Mouse (Mus musculus): ENCODE results near the gene Ctdnep1.
A peak's percentile ranks its signal among the peaks of the same experiment; 100 is the strongest.
"Not testable (repeated sequence)": the region's sequence is repeated elsewhere in the genome, so short reads cannot be mapped to it uniquely, and the experiment has no call there.

Gene Ctdnep1

DNA sequence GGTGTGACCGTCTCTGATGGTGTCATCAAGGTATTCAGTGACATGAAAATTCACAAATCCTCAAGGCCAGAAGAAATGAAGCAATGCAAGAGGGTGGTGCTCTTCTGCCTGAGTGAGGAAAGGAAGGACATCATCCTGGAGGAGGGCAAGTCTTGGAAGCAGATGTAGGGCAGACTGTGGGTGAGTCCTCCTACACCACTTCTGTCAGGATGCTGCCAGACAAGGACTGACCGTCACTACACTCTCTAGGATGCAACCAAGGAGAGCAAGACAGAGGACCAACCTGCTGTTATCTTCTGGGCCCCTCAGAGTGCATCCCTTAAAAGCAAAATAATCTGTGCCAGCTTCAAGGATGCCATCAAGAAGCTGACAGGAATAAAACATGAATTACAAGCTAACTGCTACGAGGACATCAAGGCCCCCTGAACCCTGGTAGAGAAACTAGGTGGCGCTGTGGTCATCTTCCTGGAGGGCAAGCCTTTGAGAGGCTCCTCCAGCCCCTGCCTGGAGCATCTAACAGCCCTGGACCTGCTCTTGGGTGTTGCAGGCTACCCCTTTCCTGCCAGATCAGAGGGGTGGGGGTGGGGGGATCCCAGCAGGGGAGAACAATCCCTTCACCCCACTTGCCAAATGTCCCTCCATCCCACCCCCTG lies 30.0 kb upstream of the Ctdnep1 start:
- no peak for DNase-seq (ENCODE audit: low read depth, low spot score)

- no peak for DNase-seq (ENCODE audit: low read depth, low spot score)
Measured at GRCm38 (mm10) chr11:69952274-69952673, 28.7 kb upstream of the Ctdnep1 start.

GRCm38 (mm10) chr11:69953267-69953915 lies 27.6 kb upstream of the Ctdnep1 start:
- DNase-seq (ENCODE audit: low read depth, low spot score) = no peak

GRCm38 (mm10) chr11:69955618-69956017 lies 25.3 kb upstream of the Ctdnep1 start:
- not testable (repeated sequence) for DNase-seq (ENCODE audit: low read depth, low spot score)

GRCm38 (mm10) chr11:69956218-69956617 lies 24.7 kb upstream of the Ctdnep1 start:
- DNase-seq (ENCODE audit: low read depth, low spot score) = no peak

DNA sequence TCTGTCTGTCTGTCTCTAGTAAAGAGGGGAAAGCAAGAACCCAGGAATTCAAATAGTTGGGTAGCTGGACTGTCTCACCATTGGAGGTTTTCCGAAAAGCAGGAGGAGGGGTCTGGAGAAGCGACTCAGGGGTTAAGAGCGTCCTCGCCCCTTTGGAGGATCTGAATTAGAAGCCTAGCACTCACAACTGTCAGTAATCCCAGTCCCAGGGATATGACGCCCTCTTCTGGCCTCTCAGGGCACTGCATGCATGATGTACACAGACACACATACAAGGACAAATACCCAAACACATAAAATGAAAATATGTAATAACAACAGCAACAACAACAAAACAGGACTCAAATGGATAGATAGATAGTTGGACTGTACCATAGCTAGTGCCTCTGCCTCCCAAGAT lies 20.3 kb upstream of the Ctdnep1 start:
- DNase-seq (ENCODE audit: low read depth, low spot score) = no peak

GRCm38 (mm10) chr11:69961841-69962240 lies 19.1 kb upstream of the Ctdnep1 start:
- DNase-seq (ENCODE audit: low read depth, low spot score) = no peak

DNA sequence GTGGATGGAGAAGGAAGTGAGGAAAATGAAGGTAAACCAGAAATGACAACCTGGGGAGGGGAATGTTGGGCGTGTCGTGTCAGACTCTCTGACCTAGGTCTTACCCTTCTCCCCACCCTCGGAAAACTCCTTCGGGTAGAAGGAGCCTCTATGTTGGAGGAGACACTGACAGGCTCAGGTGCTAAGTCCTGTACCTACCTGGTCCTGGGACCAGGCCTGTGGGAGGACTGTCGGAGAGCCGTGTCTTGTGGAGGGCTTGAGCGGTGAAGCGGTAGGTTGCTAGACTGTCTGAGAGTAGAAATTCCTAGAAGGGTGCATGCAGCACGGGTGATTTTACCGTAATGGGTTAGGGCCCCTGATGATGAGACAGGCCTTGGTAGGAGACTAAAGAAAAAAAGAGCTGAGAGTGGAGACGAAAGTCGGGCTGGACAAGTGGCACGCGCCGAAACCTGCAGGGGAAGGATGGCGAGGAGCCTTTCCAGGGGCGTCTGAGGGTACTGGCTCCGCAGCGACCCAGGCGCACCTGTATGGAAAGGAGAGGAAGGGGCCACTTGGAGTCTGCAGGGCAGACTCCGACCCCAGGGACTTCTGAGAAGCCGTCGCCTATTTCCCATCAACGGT lies 16.2 kb upstream of the Ctdnep1 start, which contains the start of gene Cldn7:
Cldn7 (plus strand) TSS at position 130 of the 621 bp plus-strand sequence.
- DNase-seq (ENCODE audit: low read depth, low spot score) = no peak

DNA sequence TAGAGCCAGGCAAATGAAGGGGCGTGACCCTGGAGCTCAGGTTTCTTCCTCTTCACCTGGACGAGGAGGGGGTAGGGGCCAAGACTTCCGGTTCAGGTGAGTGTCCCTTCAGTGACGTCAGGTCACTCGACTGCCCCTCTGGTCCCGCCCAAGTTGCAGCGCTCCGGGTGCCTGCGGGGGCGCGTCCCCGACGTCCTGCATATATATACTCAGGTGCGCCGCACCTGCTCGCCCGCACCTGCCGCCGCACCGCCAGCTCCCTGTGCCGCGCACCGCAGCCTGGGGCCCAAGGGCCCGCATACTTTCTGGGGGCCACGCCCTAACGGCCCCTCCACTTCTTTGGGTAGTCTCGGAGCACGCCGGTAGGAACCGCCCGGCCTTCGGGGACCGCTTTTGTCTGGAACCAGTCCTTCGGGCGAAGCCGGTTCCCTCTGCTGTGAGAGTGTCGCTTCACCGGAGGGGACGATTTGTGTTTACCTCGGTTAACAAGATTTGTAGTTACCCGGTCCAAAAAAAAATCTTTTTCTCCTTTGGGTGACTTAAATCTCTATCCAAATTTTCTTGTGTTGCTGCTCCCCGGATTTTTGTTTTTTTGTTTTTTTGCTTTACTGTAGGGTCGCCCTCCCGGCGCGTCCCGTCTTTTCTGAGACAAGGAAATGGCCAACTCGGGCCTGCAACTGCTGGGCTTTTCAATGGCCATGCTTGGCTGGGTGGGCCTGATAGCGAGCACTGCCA lies 15.5 kb upstream of the Ctdnep1 start:
- no peak for DNase-seq (ENCODE audit: low read depth, low spot score)

GRCm38 (mm10) chr11:69966006-69966859 lies 14.7 kb upstream of the Ctdnep1 start:
- no peak for DNase-seq (ENCODE audit: low read depth, low spot score)

DNA sequence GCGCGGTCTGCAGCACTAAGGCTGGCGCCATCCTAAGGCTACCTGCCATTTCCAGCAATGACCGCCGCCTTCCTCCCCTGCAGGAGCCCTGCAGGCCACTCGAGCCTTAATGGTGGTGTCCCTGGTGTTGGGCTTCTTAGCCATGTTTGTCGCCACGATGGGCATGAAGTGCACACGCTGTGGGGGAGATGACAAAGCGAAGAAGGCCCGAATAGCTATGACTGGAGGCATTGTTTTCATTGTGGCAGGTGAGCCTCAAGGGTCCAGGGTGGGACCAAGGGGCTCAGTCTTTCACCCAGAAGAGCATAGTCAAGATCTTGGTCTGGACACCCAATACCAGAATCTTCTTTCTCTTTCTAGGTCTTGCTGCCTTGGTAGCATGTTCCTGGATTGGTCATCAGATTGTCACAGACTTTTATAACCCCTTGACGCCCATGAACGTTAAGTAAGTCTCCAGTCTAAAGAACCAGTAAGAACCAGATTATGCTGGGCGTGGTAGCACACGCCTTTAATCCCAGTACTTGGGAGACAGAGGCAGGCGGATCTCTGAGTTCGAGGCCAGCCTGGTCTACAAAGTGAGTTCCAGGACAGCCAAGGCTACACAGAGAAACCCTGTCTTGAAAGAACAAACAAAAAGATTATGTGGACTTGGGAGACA lies 14.0 kb upstream of the Ctdnep1 start:
- no peak for DNase-seq (ENCODE audit: low read depth, low spot score)

- DNase-seq (ENCODE audit: low read depth, low spot score) = no peak
Measured at GRCm38 (mm10) chr11:69968793-69969192, 12.2 kb upstream of the Ctdnep1 start.

DNA sequence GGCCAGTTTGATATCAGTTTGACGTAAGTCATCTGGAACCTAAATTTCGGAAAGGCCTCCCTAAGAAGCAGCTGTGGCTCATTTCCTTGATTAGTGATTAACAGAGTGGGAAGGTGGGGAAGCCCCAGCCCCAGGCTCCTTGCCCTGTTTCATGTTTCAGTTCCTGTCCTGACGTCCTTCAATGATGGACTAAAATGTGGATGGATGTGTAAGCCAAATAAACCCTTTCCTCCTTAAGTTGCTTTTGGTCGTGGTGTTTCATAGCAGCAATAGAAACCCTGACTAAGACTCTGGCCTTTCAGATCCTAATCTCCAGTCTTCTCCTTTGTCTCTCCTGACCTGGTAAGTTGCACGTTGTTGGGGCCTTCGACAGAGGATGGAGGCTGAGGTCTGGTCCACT lies 10.7 kb upstream of the Ctdnep1 start:
- no peak for DNase-seq (ENCODE audit: low read depth, low spot score)

DNA sequence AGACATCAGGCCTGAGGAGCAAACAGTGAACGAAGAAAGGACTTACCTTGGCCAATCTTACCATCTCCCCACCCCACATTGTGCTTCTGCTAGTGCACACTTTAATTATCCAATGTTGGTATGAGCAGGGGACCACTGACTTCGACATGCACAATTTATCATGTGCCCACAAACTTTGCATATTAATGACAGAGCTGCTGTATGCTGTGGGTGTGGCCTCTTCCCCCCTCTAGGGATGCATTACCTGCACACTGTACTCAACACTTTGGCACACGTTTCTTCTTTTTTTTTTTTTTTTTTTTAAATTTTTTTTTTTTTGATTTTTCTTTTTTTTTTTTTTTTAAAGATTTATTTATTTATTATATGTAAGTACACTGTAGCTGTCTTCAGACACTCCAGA lies 10.2 kb upstream of the Ctdnep1 start:
- DNase-seq (ENCODE audit: low read depth, low spot score) = no peak

DNA sequence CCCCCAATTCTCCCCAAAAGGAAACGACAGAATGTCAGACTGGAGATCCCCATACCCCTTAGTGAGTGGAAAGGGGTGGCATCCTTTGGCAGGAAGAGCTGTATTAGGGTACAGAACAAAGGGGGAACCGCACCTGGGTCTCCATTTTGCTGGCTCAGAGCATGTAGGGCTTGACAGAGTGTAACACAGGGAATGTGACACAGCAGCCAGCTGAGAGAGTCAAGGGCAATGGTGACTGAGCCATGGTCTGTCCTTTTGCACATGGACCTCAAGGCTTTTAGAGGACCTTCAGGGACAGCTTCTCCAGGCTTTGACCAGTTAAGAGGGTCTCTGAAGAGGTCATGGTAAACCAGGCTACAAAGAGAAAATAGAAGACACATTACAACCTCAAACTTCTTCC lies 6.0 kb upstream of the Ctdnep1 start:
- DNase-seq (ENCODE audit: low read depth, low spot score) = no peak

GRCm38 (mm10) chr11:69976271-69976670 lies 4.7 kb upstream of the Ctdnep1 start:
- DNase-seq (ENCODE audit: low read depth, low spot score) = no peak

DNA sequence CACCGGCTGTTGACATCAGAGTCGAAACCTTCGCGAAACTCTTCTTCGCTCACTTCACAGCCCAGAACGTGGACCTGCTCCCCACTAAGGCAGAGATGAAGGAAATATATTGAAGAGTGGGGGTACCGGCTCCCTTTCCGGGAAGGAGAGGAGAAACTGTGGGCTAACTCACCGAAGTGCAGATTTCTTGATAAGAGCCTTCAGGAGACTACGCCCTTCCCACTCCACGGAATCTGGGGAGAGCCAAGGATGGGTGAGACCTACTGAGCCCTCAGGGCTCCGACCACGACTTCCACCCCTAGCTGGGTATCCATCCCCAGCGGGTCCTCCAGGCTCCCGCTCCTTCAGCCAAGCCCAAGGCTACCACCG lies 1.1 kb upstream of the Ctdnep1 start:
- no peak for DNase-seq (ENCODE audit: low read depth, low spot score)

DNA sequence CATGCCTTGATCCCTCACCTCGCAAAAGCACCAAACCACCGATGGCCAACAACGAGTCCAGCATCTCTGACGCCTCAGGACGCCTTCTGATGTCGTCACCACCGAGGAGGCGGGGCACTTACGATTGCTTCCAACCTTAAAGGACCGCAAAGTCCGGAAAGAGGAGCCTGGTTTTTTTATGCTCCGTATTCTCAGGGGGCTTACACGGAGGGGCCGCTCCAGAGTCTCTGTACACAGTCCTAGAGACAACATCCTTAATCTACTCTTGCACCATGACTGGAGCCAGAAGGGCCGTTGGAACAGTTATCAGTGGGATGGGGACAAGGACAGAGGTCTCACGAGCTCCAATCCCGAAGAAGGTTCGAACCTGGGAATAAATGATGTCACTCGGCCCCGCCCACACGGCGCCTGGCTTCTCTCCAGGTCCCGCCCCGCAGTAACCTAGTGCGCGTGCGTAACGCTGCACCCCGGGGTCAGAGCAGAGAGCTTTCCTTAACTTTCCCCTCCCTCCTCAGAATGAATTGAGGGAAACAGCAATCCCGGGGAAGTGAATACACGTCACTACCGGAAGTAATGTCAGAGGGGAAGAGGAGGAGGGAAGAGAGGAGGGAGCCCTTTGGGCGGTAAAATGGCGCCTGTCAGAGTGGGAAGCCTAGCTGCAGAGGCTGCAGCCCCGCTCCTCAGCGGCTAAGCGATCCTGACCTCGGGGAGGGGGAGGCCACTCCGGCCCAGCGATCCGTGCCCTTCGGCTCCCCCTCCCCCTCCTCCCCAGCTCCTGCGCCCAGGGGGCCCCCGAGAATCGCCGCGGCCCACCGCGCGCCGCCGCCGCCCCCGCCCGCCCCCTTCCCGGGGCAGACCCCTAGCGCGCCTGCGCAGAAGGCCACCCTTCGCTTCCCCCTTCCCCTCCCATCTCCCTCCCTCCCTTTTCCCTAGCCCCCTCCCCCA lies 488 bp upstream of the Ctdnep1 start:
- peak; percentile 99 for DNase-seq (ENCODE audit: low read depth, low spot score)

DNA sequence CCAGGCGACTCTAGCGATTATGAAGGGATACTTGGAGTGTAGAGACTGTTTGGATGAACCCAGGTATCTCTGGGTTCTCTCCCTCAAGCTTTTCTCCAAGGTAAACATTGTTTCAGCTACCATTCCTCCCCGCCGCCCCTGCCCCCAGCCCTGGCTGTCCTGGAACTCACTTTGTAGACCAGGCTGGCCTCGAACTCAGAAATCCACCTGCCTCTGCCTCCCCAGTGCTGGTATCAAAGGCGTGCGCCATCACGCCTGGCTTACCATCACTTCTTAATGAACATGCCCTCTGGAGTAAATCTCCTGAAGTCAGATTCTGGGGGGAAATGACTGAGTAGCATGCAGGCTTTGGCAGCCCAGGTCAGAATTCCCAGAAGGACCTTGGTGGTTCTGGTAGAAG lies 1.3 kb downstream of the Ctdnep1 start, which contains the start of gene Elp5:
Elp5 (minus strand) TSS at position 293 of the 400 bp plus-strand sequence.
- DNase-seq (ENCODE audit: low read depth, low spot score) = no peak

GRCm38 (mm10) chr11:69982877-69983276 lies 1.9 kb downstream of the Ctdnep1 start:
- DNase-seq (ENCODE audit: low read depth, low spot score) = no peak

All from brain, embryonic 18.5 days (tissue).